Mouse (Mus musculus): ENCODE measurements at regions not wholly inside any gene's neighbourhood (a gene's known extent, or its start where the extent isn't known, plus 50 kb on each side); places are given as distances from the start of the nearest gene placed in this dataset.

GRCm38 (mm10) chr5:141084056-141084730 is 83.8 kb upstream of the Card11 start:
- TF ChIP-seq CTCF (IDR thresholded peaks at IDR 0.05): no peak
- no peak for TF ChIP-seq POLR2A (IDR thresholded peaks at IDR 0.05; ENCODE audit: insufficient read depth, low read depth, low read length)

Data from heart, adult 2 months (tissue).